ENCODE assay signal across 9 mouse cellular contexts in genomic region chr1:83159603-83160002, GRCm38 (mm10). TPM values are rescaled to one million over a fixed set of nuclear protein-coding genes. Genes with fewer than 3 reads are reported as not detected.
A peak's percentile ranks its signal among the peaks of the same experiment; 100 is the strongest.
DNase-seq lines count a peak whose midpoint lies in the region; ATAC-seq and TF ChIP-seq lines count a peak whose summit lies in the region.
"Had no signal": no experiment of that assay in that cellular context is flagged by ENCODE, and none has a peak within 500 bp of the region (broad histone marks: within the 10 kb centered on the region; RNA-seq: fewer than 3 reads in every experiment).

Gene Daw1 (plus strand): TSS chr1:83159752.

- no peaks in the 10 kb centered on the region for H3K9me3 ChIP-seq in embryonic facial prominence, embryonic 12.5 days
- H3K9me3 ChIP-seq in heart, embryonic 14.5 days (ENCODE audit: control insufficient read depth, low read length) = no peaks in the 10 kb centered on the region
- no peaks in the 10 kb centered on the region for H3K9me3 ChIP-seq in kidney, embryonic 15.5 days (replicated peaks)
- no peaks in the 10 kb centered on the region for H3K9me3 ChIP-seq in liver, embryonic 11.5 days (ENCODE audit: control insufficient read depth, low read length)
- H3K9me3 ChIP-seq in neural tube, embryonic 12.5 days = no peaks in the 10 kb centered on the region

- 5% methylated on average over 16 of the region's 16 CpGs for WGBS in spleen, adult 2 months
- under 1% methylated on average over 16 of the region's 16 CpGs for WGBS in embryonic facial prominence, embryonic 12.5 days
- WGBS in heart, embryonic 14.5 days = 3% methylated on average over 16 of the region's 16 CpGs
- WGBS in kidney, embryonic 15.5 days = under 1% methylated on average over 16 of the region's 16 CpGs
- 1% methylated on average over 16 of the region's 16 CpGs for WGBS in liver, embryonic 11.5 days
- 1% methylated on average over 16 of the region's 16 CpGs for WGBS in neural tube, embryonic 12.5 days

- no peak within 1 kb of the TSS for H3K27ac ChIP-seq in spleen, adult 2 months (ENCODE audit: insufficient read depth, low read length)
- no peak within 1 kb of the TSS for H3K27ac ChIP-seq in embryonic facial prominence, embryonic 12.5 days
- H3K27ac ChIP-seq in heart, embryonic 14.5 days (replicated peaks in 1 of 2; ENCODE audit: control insufficient read depth in 1 of 2, insufficient read depth in 1 of 2, low read depth in 2 of 2, low read length in 2 of 2) = no peak within 1 kb of the TSS
- H3K27ac ChIP-seq in kidney, embryonic 15.5 days = 0 out of 2 replicates have a peak within 1 kb of the TSS, but pooled peaks have one; percentile 13
- no peak within 1 kb of the TSS for H3K27ac ChIP-seq in liver, embryonic 11.5 days (ENCODE audit: low read depth, low read length)
- H3K27ac ChIP-seq in neural tube, embryonic 12.5 days = no peak within 1 kb of the TSS

- TF ChIP-seq CTCF in spleen, adult 2 months (IDR thresholded peaks at IDR 0.05; ENCODE audit: extremely low read depth, insufficient read depth, insufficient read length, insufficient replicate concordance) = no peak

- ATAC-seq in embryonic facial prominence, embryonic 12.5 days (ENCODE audit: insufficient number of reproducible peaks, insufficient read depth, low FRiP score, low TSS enrichment) = peak; percentile 96
- ATAC-seq in heart, embryonic 14.5 days (ENCODE audit: insufficient number of reproducible peaks, insufficient read depth, low FRiP score, low read depth) = peak; percentile 56; the same call in 1 of the 2 replicates
- peak; percentile 94 for ATAC-seq in kidney, embryonic 15.5 days (replicated peaks; ENCODE audit: low FRiP score)
- ATAC-seq in liver, embryonic 11.5 days (replicated peaks; ENCODE audit: low FRiP score) = peak; percentile 74
- ATAC-seq in neural tube, embryonic 12.5 days (ENCODE audit: low FRiP score, low read depth) = peak; percentile 96
- ATAC-seq: Patski had no signal

- no peaks in the 10 kb centered on the region for H3K4me1 ChIP-seq in spleen, adult 2 months (ENCODE audit: control insufficient read depth, insufficient read depth, insufficient read length)
- no peaks in the 10 kb centered on the region for H3K4me1 ChIP-seq in embryonic facial prominence, embryonic 12.5 days
- H3K4me1 ChIP-seq in heart, embryonic 14.5 days (ENCODE audit: control insufficient read depth in 2 of 2, insufficient read depth in 2 of 2, low read length in 2 of 2) = peaks cover 0 to 3% of the 10 kb centered on the region in 2 experiments; a peak in 2 of 4 replicates
- peaks cover 4% of the 10 kb centered on the region; the same call in 1 of the 2 replicates for H3K4me1 ChIP-seq in kidney, embryonic 15.5 days
- H3K4me1 ChIP-seq in liver, embryonic 11.5 days (replicated peaks; ENCODE audit: control insufficient read depth, insufficient read depth, low read length) = no peaks in the 10 kb centered on the region
- no peaks in the 10 kb centered on the region for H3K4me1 ChIP-seq in neural tube, embryonic 12.5 days

- H3K36me3 ChIP-seq in spleen, adult 2 months (ENCODE audit: control insufficient read depth, insufficient read depth, low read length) = no peaks in the 10 kb centered on the region
- no peaks in the 10 kb centered on the region for H3K36me3 ChIP-seq in embryonic facial prominence, embryonic 12.5 days
- H3K36me3 ChIP-seq in heart, embryonic 14.5 days (ENCODE audit: control insufficient read depth, insufficient read depth, low read length) = no peaks in the 10 kb centered on the region
- H3K36me3 ChIP-seq in kidney, embryonic 15.5 days = no peaks in the 10 kb centered on the region
- H3K36me3 ChIP-seq in liver, embryonic 11.5 days (ENCODE audit: control insufficient read depth, insufficient read depth, low read length) = no peaks in the 10 kb centered on the region
- no peaks in the 10 kb centered on the region for H3K36me3 ChIP-seq in neural tube, embryonic 12.5 days

- peak within 1 kb of the TSS; percentile 54 for H3K9ac ChIP-seq in embryonic facial prominence, embryonic 12.5 days
- H3K9ac ChIP-seq in heart, embryonic 14.5 days (ENCODE audit: low read length) = peak within 1 kb of the TSS; percentile 72
- peak within 1 kb of the TSS; percentile 50 for H3K9ac ChIP-seq in kidney, embryonic 15.5 days
- no peak within 1 kb of the TSS for H3K9ac ChIP-seq in liver, embryonic 11.5 days (ENCODE audit: low read depth, low read length)
- H3K9ac ChIP-seq in neural tube, embryonic 12.5 days = 0 out of 2 replicates have a peak within 1 kb of the TSS, but pooled peaks have one; percentile 29

- H3K27me3 ChIP-seq in spleen, adult 2 months (ENCODE audit: control insufficient read depth, insufficient read depth, low read length) = no peaks in the 10 kb centered on the region
- no peaks in the 10 kb centered on the region for H3K27me3 ChIP-seq in embryonic facial prominence, embryonic 12.5 days
- H3K27me3 ChIP-seq in heart, embryonic 14.5 days (ENCODE audit: control insufficient read depth, insufficient read depth, low read length) = no peaks in the 10 kb centered on the region
- H3K27me3 ChIP-seq in kidney, embryonic 15.5 days = no peaks in the 10 kb centered on the region
- no peaks in the 10 kb centered on the region for H3K27me3 ChIP-seq in liver, embryonic 11.5 days (replicated peaks; ENCODE audit: control insufficient read depth, insufficient read depth, low read length)
- no peaks in the 10 kb centered on the region for H3K27me3 ChIP-seq in neural tube, embryonic 12.5 days (replicated peaks)
- H3K27me3 ChIP-seq: Patski had no signal

- DNase-seq in spleen, adult 2 months (ENCODE audit: low read depth in 1 of 2, low spot score in 2 of 2) = no peak
- DNase-seq in spleen, adult 18-20 months = no peak
- DNase-seq in liver, embryonic 11.5 days (ENCODE audit: low spot score) = peak; percentile 66
- DNase-seq in urinary bladder, postnatal 25 days (ENCODE audit: low spot score) = peak; percentile 64

- H3K4me3 ChIP-seq in spleen, adult 2 months (ENCODE audit: extremely low read depth, insufficient read depth, insufficient read length) = peak within 1 kb of the TSS; percentile 35
- H3K4me3 ChIP-seq in embryonic facial prominence, embryonic 12.5 days = peak within 1 kb of the TSS; percentile 54
- H3K4me3 ChIP-seq in heart, embryonic 14.5 days (ENCODE audit: control insufficient read depth in 1 of 2, insufficient read depth in 1 of 2, low read depth in 1 of 2, low read length in 2 of 2) = peak within 1 kb of the TSS; percentile 58 to 63
- peak within 1 kb of the TSS; percentile 67 for H3K4me3 ChIP-seq in kidney, embryonic 15.5 days (replicated peaks)
- peak within 1 kb of the TSS; percentile 46 for H3K4me3 ChIP-seq in liver, embryonic 11.5 days (ENCODE audit: low read depth, low read length)
- peak within 1 kb of the TSS; percentile 46 for H3K4me3 ChIP-seq in neural tube, embryonic 12.5 days

- H3K4me2 ChIP-seq in embryonic facial prominence, embryonic 12.5 days (replicated peaks) = peak within 1 kb of the TSS; percentile 60
- H3K4me2 ChIP-seq in heart, embryonic 14.5 days (ENCODE audit: low read length) = peak within 1 kb of the TSS; percentile 71
- H3K4me2 ChIP-seq in kidney, embryonic 15.5 days = peak within 1 kb of the TSS; percentile 80
- H3K4me2 ChIP-seq in liver, embryonic 11.5 days = peak within 1 kb of the TSS; percentile 63
- peak within 1 kb of the TSS; percentile 75 for H3K4me2 ChIP-seq in neural tube, embryonic 12.5 days (replicated peaks)

- TF ChIP-seq POLR2A in spleen, adult 2 months (IDR thresholded peaks at IDR 0.05; ENCODE audit: low read depth, low read length) = no peak

RNA-seq across cellular contexts. Expression of gene Daw1, which starts in this region (rescaled TPM):
- not detected in 2 replicates for polyA plus RNA-seq in spleen, adult 2 months (2012; rRNA removed)
- polyA plus RNA-seq in embryonic facial prominence, embryonic 12.5 days (2016; fragmentation: Nextera tagmentation; extraction: Ambion mirVana) = 0.12 TPM in 1 of 2 replicates, not detected in the other
- polyA plus RNA-seq in heart, embryonic 14.5 days (2014; fragmentation: Nextera tagmentation; extraction: Ambion mirVana) = 0.20 TPM in 1 of 2 replicates, not detected in the other
- polyA plus RNA-seq in kidney, embryonic 15.5 days (2015; fragmentation: Nextera tagmentation; extraction: Ambion mirVana) = 0.33 and 0.38 TPM in 2 replicates
- polyA plus RNA-seq in liver, embryonic 11.5 days (2014; fragmentation: Nextera tagmentation; extraction: Ambion mirVana) = not detected in 2 replicates
- polyA plus RNA-seq in neural tube, embryonic 12.5 days (2016; fragmentation: Nextera tagmentation; extraction: Ambion mirVana) = 0.11 TPM in 1 of 2 replicates, not detected in the other

Comparison
In these comparisons a context has a peak if more than half of its experiments do, and no peak if none do; other contexts are left out.
1. Peak in ATAC-seq, H3K4me3 ChIP-seq, H3K9ac ChIP-seq and H3K4me2 ChIP-seq in embryonic facial prominence, embryonic 12.5 days; RNA of the gene not detected or under 1 TPM.
2. Peak in ATAC-seq, H3K4me3 ChIP-seq, H3K9ac ChIP-seq and H3K4me2 ChIP-seq in heart, embryonic 14.5 days; RNA of the gene not detected or under 1 TPM.
3. Peak in ATAC-seq, H3K4me3 ChIP-seq, H3K27ac ChIP-seq, H3K9ac ChIP-seq and H3K4me2 ChIP-seq in kidney, embryonic 15.5 days; RNA of the gene not detected or under 1 TPM.
4. Peak in DNase-seq, ATAC-seq, H3K4me3 ChIP-seq and H3K4me2 ChIP-seq in liver, embryonic 11.5 days; RNA of the gene not detected or under 1 TPM.
5. Peak in ATAC-seq, H3K4me3 ChIP-seq, H3K9ac ChIP-seq and H3K4me2 ChIP-seq in neural tube, embryonic 12.5 days; RNA of the gene not detected or under 1 TPM.